Mouse (Mus musculus) kidney, postnatal 0 days (tissue): Measurements from ENCODE around the gene Cep41. TPM values are rescaled to one million over a fixed set of nuclear protein-coding genes. Genes with fewer than 3 reads are reported as not detected.

Source experiments
- ATAC-seq: fragments of 200-750 bp; cut with Nextera tagmentation; replicated peaks from 2 replicates; pipeline ENCODE4 v1.8.0; 2017; ENCODE audit warnings: low read depth, moderate number of reproducible peaks, moderate TSS enrichment, moderate library complexity; ENCODE audit not compliant: low FRiP score
- DNase-seq: peaks from one replicate; pipeline ENCODE4 v3.0.0-alpha.2; 2016; ENCODE audit warnings: low spot score
- H3K27ac ChIP-seq: fragments of 300-500 bp; sonication (generic); 2 replicates; pipeline ENCODE4 v1.5.1; 2014; ENCODE audit warnings: mild to moderate bottlenecking
- H3K27me3 ChIP-seq: fragments of 300-500 bp; sonication (generic); 2 replicates; pipeline ENCODE4 v1.6.1; 2014; ENCODE audit warnings: low read length, mixed read lengths; ENCODE audit not compliant: insufficient read depth
- H3K36me3 ChIP-seq: fragments of 300-500 bp; sonication (generic); 2 replicates; pipeline ENCODE4 v1.6.1; 2014; ENCODE audit warnings: low read length, mixed read lengths; ENCODE audit not compliant: insufficient read depth
- H3K4me1 ChIP-seq: fragments of 300-500 bp; sonication (generic); replicated peaks from 2 replicates; pipeline ENCODE4 v1.6.1; 2014; ENCODE audit warnings: antibody characterized with exemption, low read length, mixed read lengths; ENCODE audit not compliant: insufficient read depth
- H3K4me2 ChIP-seq: fragments of 300-500 bp; sonication (generic); 2 replicates; pipeline ENCODE4 v1.6.1; 2014; ENCODE audit warnings: mild to moderate bottlenecking, low read length, moderate library complexity, mixed read lengths
- H3K4me3 ChIP-seq: fragments of 300-500 bp; sonication (generic); replicated peaks from 2 replicates; pipeline ENCODE4 v1.5.1; 2014; ENCODE audit warnings: low read depth, low read length
- H3K9ac ChIP-seq: fragments of 300-500 bp; sonication (generic); 2 replicates; pipeline ENCODE4 v1.6.1; 2014; ENCODE audit warnings: low read depth, low read length
- H3K9me3 ChIP-seq: fragments of 300-500 bp; sonication (generic); replicated peaks from 2 replicates; pipeline ENCODE4 v1.6.1; 2016; ENCODE audit warnings: low read length, inconsistent platforms, mixed read lengths
- CTCF ChIP-seq: IDR thresholded peaks from 2 replicates; pipeline ENCODE4 v1.5.1; 2016; ENCODE audit warnings: antibody characterized with exemption, low read depth, mild to moderate bottlenecking, moderate library complexity
- WGBS: fragments of 180-500 bp; shearing (Covaris S2); extraction: QIAGEN DNeasy Blood & Tissue Kit; methylation state at CpG from one replicate; pipeline ENCODE4 v1.1.7; 2014; 5-methylcytosine and 5-hydroxymethylcytosine counted together
- polyA plus RNA-seq: library from polyadenylated mRNA; unstranded; fragments of >200 nt; fragmentation: Nextera tagmentation; extraction: Ambion mirVana; gene quantifications from 2 replicates; pipeline ENCODE4 v1.2.1, GENCODE M21; 2015

Cep41 gene
- polyA plus RNA-seq, 1 experiment from 2014 or later = 12.1 TPM

GRCm38 (mm10) chr6:30703476-30703875 is 9.9 kb upstream of the Cep41 start:
- no peak overlapping the region for H3K27ac ChIP-seq
- 65% methylated on average over 6 of the region's 6 CpGs for WGBS
- no peak for TF ChIP-seq CTCF
- H3K9me3 ChIP-seq = no peaks in the 10 kb centered on the region
- H3K4me3 ChIP-seq = no peak overlapping the region
- ATAC-seq (no peak), DNase-seq (no peak)
- no peaks in the 10 kb centered on the region for H3K27me3 ChIP-seq
- 0 out of 2 replicates have a peak, but pooled peaks cover 9% of the 10 kb centered on the region for H3K4me1 ChIP-seq
- H3K4me2 ChIP-seq = no peak overlapping the region
- no peak overlapping the region for H3K9ac ChIP-seq
- no peaks in the 10 kb centered on the region for H3K36me3 ChIP-seq

- ATAC-seq (no peak), DNase-seq (no peak)
- Histone ChIP-seq H3K4me2 (no peak overlapping the region), H3K9ac (no peak overlapping the region), H3K9me3 (no peaks in the 10 kb centered on the region), H3K36me3 (no peaks in the 10 kb centered on the region), H3K27me3 (no peaks in the 10 kb centered on the region), H3K4me3 (no peak overlapping the region), H3K4me1 (0 out of 2 replicates have a peak, but pooled peaks cover 9% of the 10 kb centered on the region), H3K27ac (no peak overlapping the region)
- TF ChIP-seq CTCF = no peak
- WGBS = 48% methylated on average over 6 of the region's 6 CpGs
Measured at GRCm38 (mm10) chr6:30702881-30703280, 9.3 kb upstream of the Cep41 start.

GRCm38 (mm10) chr6:30700182-30700581 is 6.6 kb upstream of the Cep41 start:
- Histone ChIP-seq H3K36me3 (no peaks in the 10 kb centered on the region), H3K4me1 (0 out of 2 replicates have a peak, but pooled peaks cover 9% of the 10 kb centered on the region), H3K4me3 (no peak overlapping the region), H3K4me2 (0 out of 2 replicates have a peak overlapping the region, but pooled peaks have one; percentile 2), H3K9ac (no peak overlapping the region), H3K27ac (peak overlapping the region; percentile 77), H3K27me3 (no peaks in the 10 kb centered on the region), H3K9me3 (no peaks in the 10 kb centered on the region)
- TF ChIP-seq CTCF = no peak
- peak; percentile 76 for DNase-seq
- ATAC-seq = peak; percentile 52; the same call in 1 of the 2 replicates
- WGBS = 22% methylated on average over 6 of the region's 6 CpGs

- H3K27me3 ChIP-seq = no peaks in the 10 kb centered on the region
- no peaks in the 10 kb centered on the region for H3K9me3 ChIP-seq
- no peak overlapping the region for H3K4me2 ChIP-seq
- no peaks in the 10 kb centered on the region for H3K36me3 ChIP-seq
- H3K27ac ChIP-seq = 0 out of 2 replicates have a peak overlapping the region, but pooled peaks have one; percentile 36
- ATAC-seq = no peak
- WGBS = 81% methylated on average over 4 of the region's 4 CpGs
- no peak for DNase-seq
- H3K4me1 ChIP-seq = peaks cover 12% of the 10 kb centered on the region; the same call in 1 of the 2 replicates
- no peak overlapping the region for H3K9ac ChIP-seq
- H3K4me3 ChIP-seq = no peak overlapping the region
- TF ChIP-seq CTCF = no peak
Measured at GRCm38 (mm10) chr6:30698036-30698435, 4.5 kb upstream of the Cep41 start.

GRCm38 (mm10) chr6:30697464-30697863 is 3.9 kb upstream of the Cep41 start:
- H3K9ac ChIP-seq = no peak overlapping the region
- peak overlapping the region; percentile 36; the same call in 1 of the 2 replicates for H3K27ac ChIP-seq
- no peak for ATAC-seq
- no peaks in the 10 kb centered on the region for H3K27me3 ChIP-seq
- no peak for TF ChIP-seq CTCF
- H3K36me3 ChIP-seq = no peaks in the 10 kb centered on the region
- DNase-seq = peak; percentile 61
- no peak overlapping the region for H3K4me3 ChIP-seq
- no peaks in the 10 kb centered on the region for H3K9me3 ChIP-seq
- peaks cover 16% of the 10 kb centered on the region; the same call in 1 of the 2 replicates for H3K4me1 ChIP-seq
- H3K4me2 ChIP-seq = no peak overlapping the region
- WGBS = 49% methylated on average over 5 of the region's 5 CpGs

DNA sequence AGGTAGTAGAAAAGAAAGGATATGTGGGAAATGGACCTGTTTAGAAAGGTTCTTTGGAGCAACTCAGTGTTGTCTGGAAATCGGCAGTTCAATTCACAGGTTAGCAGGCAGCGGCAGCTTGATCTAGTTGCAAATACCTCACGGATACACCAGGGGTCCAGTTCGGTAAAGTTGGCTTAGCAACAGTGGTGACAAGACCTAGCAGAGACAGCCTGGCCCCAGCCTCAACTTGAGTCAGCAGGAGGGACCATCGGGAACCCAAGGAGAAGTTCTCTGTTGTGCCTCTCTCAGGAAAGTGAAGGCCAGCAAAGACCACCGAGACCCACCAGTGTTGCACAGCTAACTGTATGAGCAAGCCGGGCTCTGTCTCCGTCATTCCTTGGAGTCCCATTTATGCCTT is 1.6 kb upstream of the Cep41 start:
- Histone ChIP-seq H3K9me3 (no peaks in the 10 kb centered on the region), H3K4me2 (no peak overlapping the region), H3K27ac (no peak overlapping the region), H3K36me3 (no peaks in the 10 kb centered on the region), H3K4me1 (peaks cover 14% of the 10 kb centered on the region; the same call in 1 of the 2 replicates), H3K4me3 (no peak overlapping the region), H3K27me3 (no peaks in the 10 kb centered on the region), H3K9ac (no peak overlapping the region)
- DNase-seq (no peak), ATAC-seq (no peak)
- WGBS = 92% methylated on average over 8 of the region's 8 CpGs
- no peak for TF ChIP-seq CTCF

DNA sequence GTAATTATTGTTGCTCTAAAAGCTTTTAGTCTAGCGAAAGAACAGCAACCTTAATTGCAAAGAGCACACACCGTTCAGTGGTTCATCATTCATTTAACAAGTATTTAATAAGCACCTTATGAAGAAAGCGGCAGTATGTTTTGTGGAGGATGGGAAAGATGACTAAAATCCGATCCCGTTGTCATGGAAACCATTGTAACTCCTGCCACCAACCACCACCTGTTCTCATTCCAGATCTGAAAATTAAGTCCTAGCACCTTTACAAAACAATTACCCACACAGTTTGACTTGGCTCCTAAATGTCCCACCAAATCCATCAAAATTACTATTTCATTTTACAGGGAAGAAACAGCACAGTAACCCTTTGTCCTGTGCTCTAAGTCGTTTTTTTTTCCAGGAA is 660 bp upstream of the Cep41 start:
- 52% methylated on average over 6 of the region's 6 CpGs for WGBS
- H3K4me1 ChIP-seq = peaks cover 7% of the 10 kb centered on the region; the same call in 1 of the 2 replicates
- no peaks in the 10 kb centered on the region for H3K27me3 ChIP-seq
- H3K36me3 ChIP-seq = no peaks in the 10 kb centered on the region
- H3K4me2 ChIP-seq = peak overlapping the region; percentile 60
- no peak for TF ChIP-seq CTCF
- no peaks in the 10 kb centered on the region for H3K9me3 ChIP-seq
- peak overlapping the region; percentile 55; the same call in 1 of the 2 replicates for H3K9ac ChIP-seq
- H3K4me3 ChIP-seq = peak overlapping the region; percentile 51
- DNase-seq = no peak
- H3K27ac ChIP-seq = no peak overlapping the region
- ATAC-seq = no peak
